Mouse (Mus musculus) liver, adult 2 months (tissue): ENCODE data around the gene Vangl1. TPM values are rescaled to one million over a fixed set of nuclear protein-coding genes. Genes with fewer than 3 reads are reported as not detected.

Experiments
- DNase-seq: peaks from one replicate; pipeline ENCODE4 v3.0.0-alpha.2; 2011; ENCODE audit warnings: low read depth, low spot score; ENCODE audit errors: extremely low read depth
- H3K27ac ChIP-seq: fragments of 200-500 bp; replicated peaks from 2 replicates; pipeline ENCODE4 v1.5.1; 2012; ENCODE audit warnings: low read depth, mild to moderate bottlenecking, control low read depth, inconsistent platforms, low read length; ENCODE audit not compliant: insufficient read depth
- H3K27me3 ChIP-seq: fragments of 200-500 bp; 2 replicates; pipeline ENCODE4 v1.6.1; 2012; ENCODE audit warnings: mild to moderate bottlenecking, moderate library complexity, low read length, inconsistent platforms; ENCODE audit not compliant: control insufficient read depth, insufficient read depth
- H3K36me3 ChIP-seq: fragments of 200-500 bp; 2 replicates; pipeline ENCODE4 v1.6.1; 2012; ENCODE audit warnings: low read length, inconsistent platforms; ENCODE audit not compliant: control insufficient read depth, insufficient read depth
- H3K4me1 ChIP-seq: fragments of 200-500 bp; 2 replicates; pipeline ENCODE4 v1.6.1; 2011; ENCODE audit warnings: low read length; ENCODE audit not compliant: control insufficient read depth, insufficient read depth
- H3K4me3 ChIP-seq: fragments of 200-500 bp; 2 replicates; pipeline ENCODE4 v1.5.1; 2011; ENCODE audit warnings: low read depth, mild to moderate bottlenecking, control low read depth, low read length, moderate library complexity; ENCODE audit not compliant: insufficient read depth
- H3K79me2 ChIP-seq: fragments of 200-500 bp; 2 replicates; pipeline ENCODE4 v1.6.1; 2012; ENCODE audit warnings: inconsistent platforms, mild to moderate bottlenecking, low read length, moderate library complexity; ENCODE audit not compliant: control insufficient read depth, insufficient read depth
- H3K9ac ChIP-seq: fragments of 200-500 bp; 2 replicates; pipeline ENCODE4 v1.6.1; 2012; ENCODE audit warnings: low read depth, mild to moderate bottlenecking, control low read depth, inconsistent platforms, low read length
- CTCF ChIP-seq: fragments of 200-500 bp; IDR thresholded peaks from 2 replicates; pipeline ENCODE4 v1.5.1; 2011; ENCODE audit warnings: low read depth, low read length, control low read depth
- POLR2A ChIP-seq: fragments of 200-500 bp; IDR thresholded peaks from 2 replicates; pipeline ENCODE4 v1.6.1; 2011; ENCODE audit warnings: low read length, control low read depth; ENCODE audit not compliant: insufficient read depth; ENCODE audit errors: extremely low read depth
- WGBS: fragments of 180-500 bp; shearing (Covaris S2); methylation state at CpG from one replicate; pipeline ENCODE4 v1.1.7; 2018; 5-methylcytosine and 5-hydroxymethylcytosine counted together
- polyA plus RNA-seq: library from polyadenylated mRNA; depleted of rRNA; stranded (reverse); fragments of >200 nt; gene quantifications from 2 replicates; pipeline ENCODE4 v1.2.3, GENCODE M21; 2012
- total RNA-seq: library from RNA; depleted of rRNA; stranded (reverse); fragments of >200 nt; gene quantifications from 2 replicates; pipeline ENCODE4 v1.2.3, GENCODE M21; 2014

Vangl1 gene
- total and polyA plus RNA-seq, 2 experiments: 3.6 to 7.8 TPM

DNA sequence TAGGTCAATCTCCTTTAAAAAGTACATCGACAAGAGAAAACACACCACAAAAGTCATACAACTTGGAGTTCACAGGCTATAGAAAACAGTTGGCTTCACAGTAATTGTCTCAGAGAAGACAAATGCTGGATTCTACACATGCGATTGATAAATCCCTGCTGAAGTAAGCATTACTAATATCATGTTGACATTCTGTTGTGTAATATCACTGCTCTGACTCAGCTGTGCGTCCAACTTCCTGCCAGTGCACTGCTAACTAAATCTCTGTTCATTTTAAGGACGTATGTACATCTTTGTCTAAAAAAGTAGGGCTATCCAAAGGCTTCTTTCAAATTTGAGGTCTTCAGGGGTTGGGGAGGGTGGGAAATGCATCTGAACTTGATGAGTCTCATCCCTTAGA lies 17.1 kb downstream of the Vangl1 start:
- Histone ChIP-seq H3K4me1 (peaks cover 2% of the 10 kb centered on the region; the same call in 1 of the 2 replicates), H3K79me2 (0 out of 2 replicates have a peak, but pooled peaks cover 4% of the 10 kb centered on the region), H3K27ac (no peak overlapping the region), H3K9ac (no peak overlapping the region), H3K27me3 (no peaks in the 10 kb centered on the region), H3K4me3 (no peak overlapping the region), H3K36me3 (no peaks in the 10 kb centered on the region)
- DNase-seq: peak; percentile 63
- TF ChIP-seq CTCF (no peak), POLR2A (no peak)
- WGBS: 24% methylated on average over 4 of the region's 4 CpGs

DNA sequence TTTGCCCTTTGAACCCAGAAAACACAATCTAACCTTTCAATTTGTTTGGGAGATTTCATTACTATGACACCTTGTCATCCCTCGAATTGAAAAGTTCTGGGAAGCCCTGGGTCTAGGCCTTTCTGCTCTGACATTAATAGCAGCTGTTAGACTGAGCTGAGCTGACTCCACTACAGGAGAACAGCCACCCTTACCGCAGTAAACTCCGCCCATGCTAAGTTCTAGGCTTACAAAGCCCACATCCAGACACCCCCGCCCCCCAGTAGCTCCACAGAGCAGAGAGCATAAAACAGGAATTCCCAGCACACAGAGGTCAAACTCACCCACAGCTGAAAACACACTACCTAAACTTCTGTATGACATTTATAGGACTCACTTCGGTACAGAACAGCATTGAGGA lies 19.8 kb downstream of the Vangl1 start:
- H3K9ac ChIP-seq: no peak overlapping the region
- no peak for DNase-seq
- peaks cover 2% of the 10 kb centered on the region; the same call in 1 of the 2 replicates for H3K4me1 ChIP-seq
- no peak overlapping the region for H3K27ac ChIP-seq
- no peaks in the 10 kb centered on the region for H3K79me2 ChIP-seq
- H3K4me3 ChIP-seq: no peak overlapping the region
- WGBS: 93% methylated on average over 5 of the region's 5 CpGs
- no peak for TF ChIP-seq POLR2A
- no peak for TF ChIP-seq CTCF
- no peaks in the 10 kb centered on the region for H3K27me3 ChIP-seq
- H3K36me3 ChIP-seq: no peaks in the 10 kb centered on the region; the same call in 1 of the 2 replicates

DNA sequence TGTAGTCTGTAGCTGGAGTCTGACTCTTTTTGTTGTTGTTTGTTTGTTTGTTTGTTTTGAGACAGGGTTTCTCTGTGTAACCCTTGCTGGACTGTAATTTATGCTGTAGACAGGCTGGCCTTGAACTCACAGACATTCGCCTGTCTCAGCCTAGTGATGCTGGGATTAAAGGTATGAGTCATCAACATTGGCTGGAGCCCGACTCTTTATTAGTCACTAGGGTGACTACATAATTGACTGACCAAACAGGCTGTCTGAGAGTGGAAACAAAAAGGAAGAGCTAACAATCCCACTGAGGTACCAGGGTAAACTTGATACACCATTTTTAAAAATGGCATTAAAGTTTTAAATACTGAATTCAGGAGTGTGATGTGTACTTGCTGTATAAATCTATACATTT lies 21.9 kb downstream of the Vangl1 start:
- Histone ChIP-seq H3K79me2 (no peaks in the 10 kb centered on the region), H3K4me3 (no peak overlapping the region), H3K27me3 (no peaks in the 10 kb centered on the region), H3K4me1 (peaks cover under 1% of the 10 kb centered on the region; the same call in 1 of the 2 replicates), H3K27ac (no peak overlapping the region), H3K9ac (no peak overlapping the region), H3K36me3 (no peaks in the 10 kb centered on the region; the same call in 1 of the 2 replicates)
- WGBS: 92% methylated on average over 2 of the region's 2 CpGs
- DNase-seq: no peak
- TF ChIP-seq POLR2A (no peak), CTCF (no peak)

DNA sequence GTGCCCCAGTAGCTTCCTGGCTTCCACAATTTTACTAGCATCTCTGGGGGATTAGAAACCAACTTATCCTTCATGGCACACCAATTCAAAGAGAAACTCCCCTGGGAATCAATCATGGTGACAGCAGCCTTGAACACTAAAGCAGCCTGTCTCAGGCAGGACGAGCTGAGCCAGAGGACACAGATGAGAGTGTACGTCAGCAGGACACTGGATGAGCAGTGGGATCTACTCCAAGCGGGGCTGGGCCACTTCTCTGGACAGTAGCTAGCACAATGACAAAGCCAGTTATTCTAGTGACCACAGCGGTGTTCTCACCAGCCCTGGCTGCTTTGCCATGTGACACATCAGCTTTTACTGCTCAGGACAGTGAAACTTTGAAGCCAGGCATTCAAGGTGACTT lies 23.3 kb downstream of the Vangl1 start:
- no peak for DNase-seq
- WGBS: 90% methylated on average over 4 of the region's 4 CpGs

DNA sequence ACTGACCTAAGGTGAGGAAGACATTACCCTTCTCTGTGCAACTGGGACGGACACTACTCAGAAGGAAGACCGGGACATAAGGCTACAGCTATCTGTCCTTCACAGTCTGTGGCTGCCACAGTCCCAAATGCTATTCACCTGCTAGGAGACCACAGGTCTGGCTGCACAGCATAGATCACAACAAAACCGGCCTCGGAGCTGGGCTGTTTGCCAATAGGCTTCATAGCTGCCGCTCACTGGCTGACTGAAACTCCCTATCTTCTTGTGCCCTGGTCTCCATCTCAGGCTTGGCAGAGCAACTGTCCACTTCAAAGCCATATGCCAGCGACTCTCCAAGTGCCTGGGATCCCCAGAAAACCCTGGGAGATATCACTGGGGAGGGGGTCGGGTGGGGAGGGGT lies 23.7 kb downstream of the Vangl1 start:
- no peak overlapping the region for H3K9ac ChIP-seq
- TF ChIP-seq CTCF (no peak), POLR2A (no peak)
- H3K79me2 ChIP-seq: no peaks in the 10 kb centered on the region
- no peaks in the 10 kb centered on the region for H3K27me3 ChIP-seq
- H3K4me3 ChIP-seq: no peak overlapping the region
- H3K36me3 ChIP-seq: no peaks in the 10 kb centered on the region; the same call in 1 of the 2 replicates
- H3K4me1 ChIP-seq: no peaks in the 10 kb centered on the region
- no peak overlapping the region for H3K27ac ChIP-seq
- DNase-seq: no peak
- 86% methylated on average over 7 of the region's 7 CpGs for WGBS

More for the DNA sequence above, 23.3 kb downstream of the Vangl1 start:
- Histone ChIP-seq H3K27me3 (no peaks in the 10 kb centered on the region), H3K79me2 (no peaks in the 10 kb centered on the region), H3K27ac (no peak overlapping the region), H3K4me3 (no peak overlapping the region), H3K36me3 (no peaks in the 10 kb centered on the region; the same call in 1 of the 2 replicates), H3K4me1 (no peaks in the 10 kb centered on the region), H3K9ac (no peak overlapping the region)
- TF ChIP-seq POLR2A (no peak), CTCF (no peak)

DNA sequence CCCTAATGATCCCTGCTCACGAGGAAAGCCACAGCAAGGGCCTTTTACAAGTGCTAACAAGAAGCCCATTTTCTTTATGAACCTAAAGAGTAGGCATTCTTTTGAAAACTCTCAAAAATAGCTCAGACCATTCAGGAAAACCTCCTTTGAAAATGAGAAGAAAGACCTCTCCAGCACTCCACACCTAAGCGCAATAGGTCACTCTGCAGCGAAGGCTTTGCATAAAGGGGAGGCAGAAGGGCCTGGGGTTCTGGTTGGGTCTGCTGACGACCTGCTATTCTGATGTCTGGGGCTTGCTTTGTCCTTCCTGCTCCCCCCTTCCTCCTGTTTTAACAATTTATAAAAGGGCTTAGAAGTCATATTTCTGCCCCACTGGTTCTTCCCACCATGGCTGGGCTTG lies 24.6 kb downstream of the Vangl1 start:
- Histone ChIP-seq H3K36me3 (no peaks in the 10 kb centered on the region; the same call in 1 of the 2 replicates), H3K79me2 (no peaks in the 10 kb centered on the region), H3K4me3 (no peak overlapping the region), H3K27ac (no peak overlapping the region), H3K9ac (no peak overlapping the region), H3K4me1 (no peaks in the 10 kb centered on the region), H3K27me3 (no peaks in the 10 kb centered on the region)
- no peak for TF ChIP-seq POLR2A
- TF ChIP-seq CTCF: no peak
- DNase-seq: no peak
- WGBS: 95% methylated on average over 4 of the region's 4 CpGs
